In genomic region chr1:126301129-126301528, GRCm38 (mm10) we compare ENCODE assay signal across 16 mouse cellular contexts.
"Had no signal": no experiment of that assay in that cellular context is flagged by ENCODE, and none has a peak within 500 bp of the region (broad histone marks: within the 10 kb centered on the region; RNA-seq: fewer than 3 reads in every experiment).

No protein-coding gene starts in this region.

- H3K27ac ChIP-seq: neural tube, embryonic 13.5 days; neural tube, embryonic 15.5 days; stomach, embryonic 15.5 days; stomach, postnatal 0 days had no signal

- H3K4me1 ChIP-seq: neural tube, embryonic 13.5 days; neural tube, embryonic 15.5 days; stomach, embryonic 15.5 days had no signal

- H3K4me3 ChIP-seq: neural tube, embryonic 13.5 days; neural tube, embryonic 15.5 days; stomach, embryonic 15.5 days had no signal

- H3K36me3 ChIP-seq: neural tube, embryonic 13.5 days; neural tube, embryonic 15.5 days; stomach, embryonic 15.5 days had no signal

- H3K27me3 ChIP-seq: neural tube, embryonic 13.5 days; neural tube, embryonic 15.5 days; stomach, embryonic 15.5 days had no signal

- DNase-seq: retina, postnatal 1 day; right cerebral cortex, adult 18-20 months; right cerebral cortex, postnatal 14 days; right cerebral cortex, postnatal 25 days; right cerebral cortex, postnatal 4 days; spleen, adult 18-20 months; thymus, adult 18-20 months; thymus, adult 2 months; thymus, postnatal 14 days; thymus, postnatal 25 days; thymus, postnatal 36 days; thymus, postnatal 4 days had no signal

- H3K9me3 ChIP-seq: neural tube, embryonic 13.5 days; neural tube, embryonic 15.5 days; stomach, embryonic 15.5 days had no signal

- H3K4me2 ChIP-seq: neural tube, embryonic 13.5 days; neural tube, embryonic 15.5 days; stomach, embryonic 15.5 days had no signal

- H3K9ac ChIP-seq: neural tube, embryonic 13.5 days; neural tube, embryonic 15.5 days; stomach, embryonic 15.5 days had no signal
